Mouse (Mus musculus) frontal cortex, postnatal 25 days (tissue): ENCODE results near the gene Ppp2r5e.

Experiments
- DNase-seq, 2 experiments: peaks; one replicate each; pipeline ENCODE4 v3.0.0; 2022; ENCODE audit warnings: low spot score in 2 of 2

Gene Ppp2r5e

GRCm38 (mm10) chr12:75537673-75538423 lies 58.2 kb downstream of the Ppp2r5e start:
- DNase-seq, result no peak

GRCm38 (mm10) chr12:75537019-75537672 lies 58.9 kb downstream of the Ppp2r5e start:
- DNase-seq, result no peak

GRCm38 (mm10) chr12:75536566-75536965 lies 59.5 kb downstream of the Ppp2r5e start:
- no peak for DNase-seq

GRCm38 (mm10) chr12:75533145-75533544 lies 62.9 kb downstream of the Ppp2r5e start:
- no peak for DNase-seq

- DNase-seq, result no peak
These were observed 64.2 kb downstream of the Ppp2r5e start for GRCm38 (mm10) chr12:75531895-75532294.

- no peak for DNase-seq
These were observed 66.9 kb downstream of the Ppp2r5e start for GRCm38 (mm10) chr12:75528857-75529808.

GRCm38 (mm10) chr12:75528300-75528699 lies 67.7 kb downstream of the Ppp2r5e start:
- DNase-seq, result no peak

GRCm38 (mm10) chr12:75524199-75524598 lies 71.8 kb downstream of the Ppp2r5e start:
- DNase-seq, result no peak

GRCm38 (mm10) chr12:75522931-75523330 lies 73.1 kb downstream of the Ppp2r5e start:
- no peak for DNase-seq

GRCm38 (mm10) chr12:75522360-75522759 lies 73.7 kb downstream of the Ppp2r5e start:
- no peak for DNase-seq

GRCm38 (mm10) chr12:75520395-75520794 lies 75.7 kb downstream of the Ppp2r5e start:
- no peak for DNase-seq

- DNase-seq, result no peak
These were observed 76.7 kb downstream of the Ppp2r5e start for GRCm38 (mm10) chr12:75519181-75519940.

GRCm38 (mm10) chr12:75515301-75515906 lies 80.6 kb downstream of the Ppp2r5e start:
- no peak for DNase-seq

- DNase-seq, result no peak
These were observed 84.5 kb downstream of the Ppp2r5e start for GRCm38 (mm10) chr12:75511520-75511919.

- no peak for DNase-seq
These were observed 90.9 kb downstream of the Ppp2r5e start for GRCm38 (mm10) chr12:75504991-75505650.

- no peak for DNase-seq
These were observed 93.4 kb downstream of the Ppp2r5e start for GRCm38 (mm10) chr12:75502664-75503063.

- DNase-seq, result no peak
These were observed 98.3 kb downstream of the Ppp2r5e start for GRCm38 (mm10) chr12:75497698-75498097.

GRCm38 (mm10) chr12:75495636-75496035 lies 100.4 kb downstream of the Ppp2r5e start:
- DNase-seq, result no peak

GRCm38 (mm10) chr12:75494643-75495042 lies 101.4 kb downstream of the Ppp2r5e start:
- no peak for DNase-seq

- no peak for DNase-seq
These were observed 103.3 kb downstream of the Ppp2r5e start for GRCm38 (mm10) chr12:75492549-75493327.
